In genomic region chrX:135886234-135886585, GRCm38 (mm10) we compare ENCODE assay signal across 8 mouse cellular contexts. TPM values are rescaled to one million over a fixed set of nuclear protein-coding genes. Genes with fewer than 3 reads are reported as not detected.
DNase-seq lines count a peak whose midpoint lies in the region; ATAC-seq lines count a peak whose summit lies in the region.

No protein-coding gene starts in this region.

- no peaks in the 10 kb centered on the region for H3K27me3 ChIP-seq in forebrain, embryonic 11.5 days (ENCODE audit: control insufficient read depth, insufficient read depth, low read length)
- no peaks in the 10 kb centered on the region for H3K27me3 ChIP-seq in hindbrain, embryonic 14.5 days (ENCODE audit: control insufficient read depth, insufficient read depth, low read length)
- peaks cover 4% of the 10 kb centered on the region; the same call in 1 of the 2 replicates for H3K27me3 ChIP-seq in limb, embryonic 12.5 days
- H3K27me3 ChIP-seq in midbrain, embryonic 14.5 days (ENCODE audit: control insufficient read depth, insufficient read depth, low read length): no peaks in the 10 kb centered on the region

- 0 out of 2 replicates have a peak overlapping the region, but pooled peaks have one; percentile 37 for H3K27ac ChIP-seq in forebrain, embryonic 11.5 days (ENCODE audit: low read depth, low read length)
- peak overlapping the region; percentile 92 for H3K27ac ChIP-seq in hindbrain, embryonic 14.5 days
- H3K27ac ChIP-seq in limb, embryonic 12.5 days: peak overlapping the region; percentile 83
- peak overlapping the region; percentile 90 for H3K27ac ChIP-seq in midbrain, embryonic 14.5 days (replicated peaks; ENCODE audit: low read depth, low read length)

- H3K9me3 ChIP-seq in forebrain, embryonic 11.5 days (ENCODE audit: control insufficient read depth, low read length): no peaks in the 10 kb centered on the region
- no peaks in the 10 kb centered on the region for H3K9me3 ChIP-seq in hindbrain, embryonic 14.5 days (ENCODE audit: control insufficient read depth, low read length)
- H3K9me3 ChIP-seq in limb, embryonic 12.5 days: no peaks in the 10 kb centered on the region
- no peaks in the 10 kb centered on the region for H3K9me3 ChIP-seq in midbrain, embryonic 14.5 days (ENCODE audit: control insufficient read depth, low read length)

- no peaks in the 10 kb centered on the region for H3K4me1 ChIP-seq in forebrain, embryonic 11.5 days (replicated peaks; ENCODE audit: control insufficient read depth, insufficient read depth, low read length)
- no peaks in the 10 kb centered on the region; the same call in 1 of the 2 replicates for H3K4me1 ChIP-seq in hindbrain, embryonic 14.5 days (replicated peaks; ENCODE audit: control insufficient read depth, insufficient read depth, low read length)
- no peaks in the 10 kb centered on the region for H3K4me1 ChIP-seq in limb, embryonic 12.5 days (replicated peaks)
- H3K4me1 ChIP-seq in midbrain, embryonic 14.5 days (ENCODE audit: control insufficient read depth, insufficient read depth, low read length): no peaks in the 10 kb centered on the region

- ATAC-seq in forebrain, embryonic 11.5 days (replicated peaks; ENCODE audit: low FRiP score): no peak
- ATAC-seq in hindbrain, embryonic 14.5 days (ENCODE audit: low FRiP score): no peak
- no peak; the same call in 1 of the 2 replicates for ATAC-seq in limb, embryonic 12.5 days (ENCODE audit: insufficient number of reproducible peaks, insufficient read depth, low FRiP score, low TSS enrichment, low read depth)
- ATAC-seq in midbrain, embryonic 14.5 days (ENCODE audit: low FRiP score, low TSS enrichment): no peak

- H3K36me3 ChIP-seq in forebrain, embryonic 11.5 days (ENCODE audit: control insufficient read depth, insufficient read depth, low read length): no peaks in the 10 kb centered on the region
- H3K36me3 ChIP-seq in hindbrain, embryonic 14.5 days (replicated peaks; ENCODE audit: control insufficient read depth, insufficient read depth): peaks cover 26% of the 10 kb centered on the region
- H3K36me3 ChIP-seq in limb, embryonic 12.5 days: peaks cover 28% of the 10 kb centered on the region
- peaks cover 24% of the 10 kb centered on the region for H3K36me3 ChIP-seq in midbrain, embryonic 14.5 days (ENCODE audit: control insufficient read depth, insufficient read depth, low read length)

- peak; percentile 24 for DNase-seq in ovary, postnatal 10 days (ENCODE audit: low spot score)
- DNase-seq in ovary, adult 18-20 months (ENCODE audit: low spot score): no peak
- peak; percentile 4 to 6 for DNase-seq in adrenal gland, postnatal 4 days (ENCODE audit: low spot score in 2 of 2)
- no peak for DNase-seq in forebrain, embryonic 11.5 days (ENCODE audit: low spot score)
- peak; percentile 24 for DNase-seq in hindbrain, embryonic 14.5 days (ENCODE audit: low spot score)
- peak; percentile 45 for DNase-seq in midbrain, embryonic 14.5 days
- peak; percentile 59 for DNase-seq in thymus, postnatal 14 days

- H3K4me3 ChIP-seq in forebrain, embryonic 11.5 days (ENCODE audit: low read depth, low read length): peak overlapping the region; percentile 58
- peak overlapping the region; percentile 57 for H3K4me3 ChIP-seq in hindbrain, embryonic 14.5 days (replicated peaks; ENCODE audit: low read length)
- H3K4me3 ChIP-seq in limb, embryonic 12.5 days (replicated peaks): peak overlapping the region; percentile 61
- H3K4me3 ChIP-seq in midbrain, embryonic 14.5 days (replicated peaks; ENCODE audit: low read depth, low read length): peak overlapping the region; percentile 61

- 29% methylated on average over 10 of the region's 11 CpGs for WGBS in forebrain, embryonic 11.5 days
- 23% methylated on average over 10 of the region's 11 CpGs for WGBS in hindbrain, embryonic 14.5 days
- 19% methylated on average over 11 of the region's 11 CpGs for WGBS in limb, embryonic 12.5 days
- WGBS in midbrain, embryonic 14.5 days: 19% methylated on average over 11 of the region's 11 CpGs

- peak overlapping the region; percentile 74 for H3K9ac ChIP-seq in forebrain, embryonic 11.5 days (ENCODE audit: low read length)
- H3K9ac ChIP-seq in hindbrain, embryonic 14.5 days: peak overlapping the region; percentile 84
- peak overlapping the region; percentile 74 for H3K9ac ChIP-seq in limb, embryonic 12.5 days (replicated peaks)
- H3K9ac ChIP-seq in midbrain, embryonic 14.5 days (replicated peaks; ENCODE audit: low read length): peak overlapping the region; percentile 74

- peak overlapping the region; percentile 48 for H3K4me2 ChIP-seq in forebrain, embryonic 11.5 days (ENCODE audit: low read depth, low read length, severe bottlenecking)
- H3K4me2 ChIP-seq in hindbrain, embryonic 14.5 days (replicated peaks): peak overlapping the region; percentile 53
- peak overlapping the region; percentile 58 for H3K4me2 ChIP-seq in limb, embryonic 12.5 days
- H3K4me2 ChIP-seq in midbrain, embryonic 14.5 days (ENCODE audit: low read length): peak overlapping the region; percentile 55

RNA-seq across cellular contexts. Expression of gene Gprasp2, which starts 47.4 kb away (rescaled TPM):
- total RNA-seq in adrenal gland, postnatal 4 days (2021): 10 to 100 TPM; 39.8 to 46.2 TPM
- polyA plus RNA-seq in forebrain, embryonic 11.5 days (2014; fragmentation: Nextera tagmentation; extraction: Ambion mirVana): 41.2 and 42.7 TPM in 2 replicates
- 182 and 225 TPM in 2 replicates for polyA plus RNA-seq in hindbrain, embryonic 14.5 days (2014; fragmentation: Nextera tagmentation; extraction: Ambion mirVana)
- polyA plus RNA-seq in limb, embryonic 12.5 days (2016; fragmentation: Nextera tagmentation; extraction: Ambion mirVana): 55.2 and 55.9 TPM in 2 replicates
- 134 and 181 TPM in 2 replicates for polyA plus RNA-seq in midbrain, embryonic 14.5 days (2014; fragmentation: Nextera tagmentation; extraction: Ambion mirVana)

Comparison
In these comparisons a context has a peak if more than half of its experiments do, and no peak if none do; other contexts are left out.
1. DNase-seq: peak in ovary, postnatal 10 days (single experiment), adrenal gland, postnatal 4 days (2 of 2), hindbrain, embryonic 14.5 days (single experiment), midbrain, embryonic 14.5 days (single experiment) and thymus, postnatal 14 days (single experiment); none in ovary, adult 18-20 months (single experiment) and forebrain, embryonic 11.5 days (single experiment).
2. H3K27ac ChIP-seq: peak in every context shown above with its lines; median percentile 92 in hindbrain, embryonic 14.5 days; 90 in midbrain, embryonic 14.5 days; 83 in limb, embryonic 12.5 days; 37 in forebrain, embryonic 11.5 days.
3. Peak in every context shown above with its lines, with median percentiles within 50 percentile points of each other: H3K4me2 ChIP-seq, H3K4me3 ChIP-seq and H3K9ac ChIP-seq.